Mouse (Mus musculus) embryonic fibroblast, embryonic 13.5 days (primary cell): ENCODE results near the gene Gm44502.

Source experiments
- CTCF ChIP-seq: IDR thresholded peaks from 2 replicates; pipeline ENCODE4 v1.5.1; 2011; ENCODE audit warnings: mild to moderate bottlenecking, control low read depth, low read length, moderate library complexity, borderline replicate concordance; ENCODE audit not compliant: insufficient read depth
- POLR2A ChIP-seq: IDR thresholded peaks from 2 replicates; pipeline ENCODE4 v1.6.1; 2011; ENCODE audit warnings: low read depth, mild to moderate bottlenecking, control low read depth, low read length, moderate library complexity

GRCm38 (mm10) chr15:89468577-89468976 is 39.1 kb upstream of the Gm44502 start:
- TF ChIP-seq CTCF = no peak
- TF ChIP-seq POLR2A = no peak
